ENCODE assay signal across 17 mouse cellular contexts in the genomic region with DNA sequence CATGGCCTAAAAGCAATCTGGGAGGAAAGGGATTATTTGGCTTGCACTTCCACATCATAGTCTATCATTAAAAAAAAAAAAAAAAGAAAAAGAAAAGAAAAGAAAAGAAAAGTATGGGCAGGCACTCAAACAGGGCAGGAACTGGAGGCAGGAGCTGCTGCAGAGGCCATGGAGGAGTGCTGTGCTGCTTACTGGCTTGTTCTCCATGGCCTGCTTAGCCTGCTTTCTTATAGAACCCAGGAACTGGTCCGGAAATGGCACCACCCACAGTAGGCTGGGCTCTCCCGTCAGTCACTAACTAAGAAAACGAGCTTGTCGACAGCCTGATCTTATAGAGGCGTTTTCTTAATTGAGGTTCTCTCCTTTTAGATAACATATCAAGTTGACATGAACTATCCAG. TPM values are rescaled to one million over a fixed set of nuclear protein-coding genes. Genes with fewer than 3 reads are reported as not detected.
"Had no signal": no experiment of that assay in that cellular context is flagged by ENCODE, and none has a peak within 500 bp of the region (broad histone marks: within the 10 kb centered on the region; RNA-seq: fewer than 3 reads in every experiment).

No protein-coding gene starts in this region.

- DNase-seq: retina, postnatal 1 day; right cerebral cortex, adult 18-20 months; right cerebral cortex, postnatal 14 days; right cerebral cortex, postnatal 25 days; right cerebral cortex, postnatal 4 days; spleen, adult 18-20 months; thymus, adult 18-20 months; thymus, adult 2 months; thymus, postnatal 14 days; thymus, postnatal 25 days; thymus, postnatal 36 days; thymus, postnatal 4 days had no signal

- H3K27me3 ChIP-seq: neural tube, embryonic 13.5 days; neural tube, embryonic 15.5 days; stomach, embryonic 15.5 days had no signal

- H3K9me3 ChIP-seq: neural tube, embryonic 13.5 days; neural tube, embryonic 15.5 days; stomach, embryonic 15.5 days had no signal

- H3K27ac ChIP-seq: neural tube, embryonic 13.5 days; neural tube, embryonic 15.5 days; stomach, embryonic 15.5 days; stomach, postnatal 0 days had no signal

- H3K36me3 ChIP-seq: stomach, embryonic 15.5 days had no signal

- H3K4me3 ChIP-seq: neural tube, embryonic 13.5 days; neural tube, embryonic 15.5 days; stomach, embryonic 15.5 days had no signal

- H3K9ac ChIP-seq: neural tube, embryonic 13.5 days; neural tube, embryonic 15.5 days; stomach, embryonic 15.5 days had no signal

RNA-seq across cellular contexts. Expression of a gene that starts 32.7 kb away (rescaled TPM):
- total RNA-seq: neutrophil, adult 5-6 weeks had no signal
